Mouse (Mus musculus) liver, embryonic 14.5 days (tissue): ENCODE measurements around the gene Fam19a3. TPM values are rescaled to one million over a fixed set of nuclear protein-coding genes. Genes with fewer than 3 reads are reported as not detected.
"Not testable (repeated sequence)": the region's sequence is repeated elsewhere in the genome, so short reads cannot be mapped to it uniquely, and the experiment has no call there.

ENCODE experiments used
- ATAC-seq: fragments of 200-750 bp; cut with Nextera tagmentation; 2 replicates; pipeline ENCODE4 v1.8.0; 2017; ENCODE audit warnings: moderate number of reproducible peaks, mild to moderate bottlenecking, moderate library complexity; ENCODE audit not compliant: insufficient read depth
- DNase-seq, 3 experiments: peaks; one replicate each; pipeline ENCODE4 v3.0.0-alpha.2; 2012 to 2013; ENCODE audit warnings: low read depth in 3 of 3, low spot score in 3 of 3
- H3K27ac ChIP-seq: fragments of 300-500 bp; sonication (generic); 2 replicates; pipeline ENCODE4 v1.5.1; 2014; ENCODE audit warnings: moderate library complexity, mild to moderate bottlenecking, control low read depth, inconsistent platforms
- H3K27me3 ChIP-seq: fragments of 300-500 bp; sonication (generic); 2 replicates; pipeline ENCODE4 v1.6.1; 2014; ENCODE audit warnings: mild to moderate bottlenecking, low read length, moderate library complexity; ENCODE audit not compliant: control insufficient read depth, insufficient read depth
- H3K36me3 ChIP-seq: fragments of 300-500 bp; sonication (generic); replicated peaks from 2 replicates; pipeline ENCODE4 v1.6.1; 2014; ENCODE audit warnings: low read depth; ENCODE audit not compliant: control insufficient read depth, insufficient read depth
- H3K4me1 ChIP-seq, 2 experiments: fragments of 200-500 bp in 1 of 2; fragments of 300-500 bp in 1 of 2; sonication (generic) in 1 of 2; replicated peaks; 2 replicates each; pipeline ENCODE4 v1.6.1; 2012 to 2014; ENCODE audit warnings: antibody characterized with exemption in 1 of 2, inconsistent platforms in 1 of 2, low read length in 1 of 2; ENCODE audit not compliant: control insufficient read depth in 2 of 2, insufficient read depth in 2 of 2
- H3K4me2 ChIP-seq: fragments of 300-500 bp; sonication (generic); 2 replicates; pipeline ENCODE4 v1.6.1; 2014; ENCODE audit warnings: low read depth, mild to moderate bottlenecking, control low read depth, moderate library complexity
- H3K4me3 ChIP-seq, 2 experiments: fragments of 200-500 bp in 1 of 2; fragments of 300-500 bp in 1 of 2; sonication (generic) in 1 of 2; 2 replicates each; pipeline ENCODE4 v1.5.1; 2012 to 2014; ENCODE audit warnings: low read depth in 2 of 2, low read length in 2 of 2, mild to moderate bottlenecking in 2 of 2, control low read depth in 1 of 2, inconsistent platforms in 1 of 2, moderate library complexity in 1 of 2; ENCODE audit not compliant: insufficient read depth in 1 of 2
- H3K9ac ChIP-seq: fragments of 300-500 bp; sonication (generic); replicated peaks from 2 replicates; pipeline ENCODE4 v1.6.1; 2014; ENCODE audit warnings: mild to moderate bottlenecking, control low read depth, moderate library complexity
- H3K9me3 ChIP-seq: fragments of 300-500 bp; sonication (generic); 2 replicates; pipeline ENCODE4 v1.6.1; 2016; ENCODE audit warnings: low read length, mixed read lengths; ENCODE audit not compliant: control insufficient read depth
- CTCF ChIP-seq: IDR thresholded peaks from 2 replicates; pipeline ENCODE4 v1.5.1; 2016; ENCODE audit warnings: antibody characterized with exemption, low read depth, control low read depth
- EP300 ChIP-seq: IDR thresholded peaks from 2 replicates; pipeline ENCODE4 v1.6.1; 2016; ENCODE audit warnings: antibody characterized with exemption, low read depth
- WGBS: fragments of 180-500 bp; shearing (Covaris S2); extraction: QIAGEN DNeasy Blood & Tissue Kit; methylation state at CpG from one replicate; pipeline ENCODE4 v1.1.7; 2014; ENCODE audit not compliant: insufficient replicate concordance; 5-methylcytosine and 5-hydroxymethylcytosine counted together
- polyA plus RNA-seq, 2 experiments: library from polyadenylated mRNA; depleted of rRNA in 1 of 2; stranded (reverse) in 1 of 2; unstranded in 1 of 2; fragments of >200 nt; fragmentation: Nextera tagmentation in 1 of 2; extraction: Ambion mirVana in 1 of 2; gene quantifications; 2 replicates each; pipeline versions ENCODE4 v1.2.1 to v1.2.3; 2012 to 2014

The Fam19a3 gene
- polyA plus RNA-seq, 2 experiments = 0.01 TPM; not detected in 1

DNA sequence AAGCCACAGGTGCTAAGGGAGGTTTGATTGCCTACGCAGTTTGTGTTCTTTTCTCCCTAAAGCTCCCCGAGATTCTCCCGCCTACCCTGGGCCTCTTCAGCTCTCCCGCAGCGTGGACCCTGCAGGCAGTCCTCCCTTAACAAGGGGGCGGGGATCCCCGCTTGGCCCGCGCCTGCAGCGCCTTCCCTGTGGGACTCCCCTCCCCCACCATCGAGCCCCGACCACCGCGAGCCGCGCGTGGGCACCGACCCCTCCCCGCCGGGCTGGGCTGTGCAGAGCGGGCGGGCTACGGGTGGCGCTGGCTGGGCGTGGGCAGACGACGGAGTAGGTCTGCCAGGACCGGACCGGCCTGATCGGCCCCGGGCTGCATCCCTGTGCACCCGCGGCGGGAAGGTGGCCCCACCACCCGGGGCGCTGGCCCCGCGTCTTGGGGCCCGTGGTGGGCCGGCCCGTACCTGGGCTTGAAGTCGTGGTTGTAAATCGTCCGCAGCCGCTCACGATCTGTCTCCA, 35.9 kb upstream of the Fam19a3 start:
- no peaks in the 10 kb centered on the region for H3K27me3 ChIP-seq

DNA sequence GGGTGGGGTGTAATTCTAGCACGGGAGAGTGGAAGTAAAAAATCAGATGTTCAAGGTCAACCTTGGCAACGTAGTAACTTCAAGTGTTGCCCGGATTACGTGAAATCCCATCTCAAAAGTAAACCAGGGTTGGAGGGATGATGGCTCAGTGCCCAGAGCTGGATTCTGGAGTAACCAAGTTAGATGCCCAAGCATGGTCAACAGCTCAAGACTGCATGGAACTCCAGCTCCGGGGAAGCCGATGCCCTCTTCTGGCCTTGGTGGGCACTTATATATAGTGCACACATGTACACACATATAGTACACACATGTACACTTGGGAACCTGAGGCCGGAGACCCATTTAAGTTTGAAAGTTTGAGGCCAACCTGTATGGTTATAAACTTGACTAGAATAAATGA, 34.5 kb upstream of the Fam19a3 start:
- Histone ChIP-seq H3K36me3 (no peaks in the 10 kb centered on the region), H3K4me1 (peaks cover 9 to 11% of the 10 kb centered on the region in 2 experiments), H3K4me2 (no peak overlapping the region; the same call in 1 of the 2 replicates), H3K9ac (no peak overlapping the region), H3K27me3 (no peaks in the 10 kb centered on the region), H3K4me3 (no peak overlapping the region), H3K9me3 (no peaks in the 10 kb centered on the region), H3K27ac (no peak overlapping the region)
- 91% methylated on average over 7 of the region's 7 CpGs for WGBS
- TF ChIP-seq EP300 (no peak), CTCF (0 out of 2 replicates have a peak, but pooled peaks have one; percentile 15)
- ATAC-seq (no peak), DNase-seq (no peak)

More for the DNA sequence above, 35.9 kb upstream of the Fam19a3 start:
- peak overlapping the region; percentile 71 for H3K4me2 ChIP-seq
- peak; percentile 56 for ATAC-seq
- TF ChIP-seq CTCF (no peak), EP300 (no peak)
- WGBS = under 1% methylated on average over 46 of the region's 46 CpGs
- H3K4me3 ChIP-seq = peak overlapping the region; percentile 88 to 92
- peaks cover 4% of the 10 kb centered on the region for H3K36me3 ChIP-seq
- no peak for DNase-seq
- peak overlapping the region; percentile 55 for H3K27ac ChIP-seq
- H3K9me3 ChIP-seq = no peaks in the 10 kb centered on the region
- H3K4me1 ChIP-seq = peaks cover 9 to 13% of the 10 kb centered on the region in 2 experiments
- H3K9ac ChIP-seq = peak overlapping the region; percentile 87

DNA sequence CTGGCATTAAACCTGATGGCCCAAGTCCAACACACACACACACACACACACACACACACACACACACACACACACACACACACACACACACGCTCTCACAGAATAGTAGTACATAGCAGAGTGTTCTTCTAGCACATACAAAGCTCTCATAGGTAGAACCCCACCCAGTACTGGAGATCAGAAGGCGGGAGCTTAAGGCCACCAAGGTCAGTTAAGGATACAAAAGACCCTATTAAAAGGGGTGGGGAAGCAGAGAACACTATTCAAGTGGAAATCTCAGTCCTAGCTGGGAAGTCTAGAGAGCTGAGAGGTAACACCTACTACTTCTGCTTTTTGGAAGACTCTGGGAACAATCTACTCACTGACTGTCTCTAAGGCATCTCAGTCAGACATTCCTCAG, 33.7 kb upstream of the Fam19a3 start:
- Histone ChIP-seq H3K4me2 (no peak overlapping the region), H3K4me1 (peaks cover 9 to 11% of the 10 kb centered on the region in 2 experiments), H3K9ac (no peak overlapping the region), H3K27ac (no peak overlapping the region), H3K27me3 (no peaks in the 10 kb centered on the region), H3K9me3 (no peaks in the 10 kb centered on the region), H3K4me3 (no peak overlapping the region), H3K36me3 (no peaks in the 10 kb centered on the region)
- ATAC-seq (no peak), DNase-seq (no peak)
- no peak for TF ChIP-seq CTCF
- TF ChIP-seq EP300 = no peak
- WGBS = 81% methylated on average over 2 of the region's 2 CpGs

DNA sequence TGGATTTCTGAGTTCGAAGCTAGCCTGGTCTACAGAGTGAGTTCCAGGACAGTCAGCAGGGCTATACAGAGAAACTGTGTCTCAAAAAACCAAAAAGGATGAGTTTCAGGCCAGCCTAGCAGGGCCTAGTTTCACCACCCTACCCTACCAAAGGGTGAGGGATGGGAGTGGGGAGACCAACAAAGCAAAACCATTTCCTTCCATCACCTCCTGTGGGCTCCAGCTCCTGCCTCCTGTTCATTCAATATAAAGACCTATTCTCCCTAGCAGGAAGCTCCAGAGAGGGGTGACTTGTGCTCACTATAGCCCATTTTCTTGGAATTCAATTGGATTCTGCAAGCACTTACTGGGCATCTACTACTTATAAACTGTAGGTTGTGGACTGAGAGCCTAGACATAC, 33.1 kb upstream of the Fam19a3 start:
- H3K9ac ChIP-seq = no peak overlapping the region
- TF ChIP-seq CTCF = no peak
- TF ChIP-seq EP300 = no peak
- no peak overlapping the region for H3K4me3 ChIP-seq
- ATAC-seq (no peak), DNase-seq (no peak)
- no peak overlapping the region for H3K4me2 ChIP-seq
- no peaks in the 10 kb centered on the region for H3K9me3 ChIP-seq
- 84% methylated on average over 1 of the region's 1 CpGs for WGBS
- H3K36me3 ChIP-seq = no peaks in the 10 kb centered on the region
- no peaks in the 10 kb centered on the region for H3K27me3 ChIP-seq
- peaks cover 9 to 11% of the 10 kb centered on the region in 2 experiments for H3K4me1 ChIP-seq
- H3K27ac ChIP-seq = no peak overlapping the region

DNA sequence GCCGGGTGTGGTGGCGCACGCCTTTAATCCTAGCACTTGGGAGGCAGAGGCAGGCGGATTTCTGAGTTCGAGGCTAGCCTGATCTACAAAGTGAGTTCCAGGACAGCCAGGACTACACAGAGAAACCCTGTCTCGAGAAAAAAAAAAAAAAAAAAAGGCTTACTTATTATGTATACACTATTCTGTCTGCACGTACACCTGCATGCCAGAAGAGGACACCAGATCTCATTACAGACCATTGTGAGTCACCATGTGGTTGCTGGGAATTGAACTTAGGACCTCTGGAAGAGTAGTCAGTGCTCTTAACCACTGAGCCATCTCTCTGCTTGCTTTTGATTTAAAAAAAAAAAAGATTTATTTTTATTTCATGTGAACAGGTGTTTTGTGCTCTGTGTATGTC, 31.6 kb upstream of the Fam19a3 start:
- not testable (repeated sequence) for H3K9ac ChIP-seq, H3K4me3 ChIP-seq, H3K36me3 ChIP-seq, DNase-seq, ATAC-seq, H3K9me3 ChIP-seq, H3K4me1 ChIP-seq, H3K4me2 ChIP-seq, H3K27me3 ChIP-seq, H3K27ac ChIP-seq
- WGBS = 82% methylated on average over 7 of the region's 7 CpGs
